Mouse (Mus musculus) neural tube, embryonic 14.5 days (tissue): ENCODE data around the gene Prdm11. TPM values are rescaled to one million over a fixed set of nuclear protein-coding genes. Genes with fewer than 3 reads are reported as not detected.
A peak's percentile ranks its signal among the peaks of the same experiment; 100 is the strongest.

Experiments used
- ATAC-seq: fragments of 200-750 bp; cut with Nextera tagmentation; 2 replicates; pipeline ENCODE4 v1.8.0; 2017; ENCODE audit warnings: low read depth, mild to moderate bottlenecking, moderate TSS enrichment, moderate library complexity
- H3K27ac ChIP-seq: fragments of 300-500 bp; sonication (generic); 2 replicates; pipeline ENCODE4 v1.5.1; 2014; ENCODE audit warnings: low read depth, mild to moderate bottlenecking, control low read depth, low read length, moderate library complexity, mixed read lengths
- H3K27me3 ChIP-seq: fragments of 300-500 bp; sonication (generic); 2 replicates; pipeline ENCODE4 v1.6.1; 2014; ENCODE audit warnings: low read length; ENCODE audit not compliant: control insufficient read depth, insufficient read depth
- H3K36me3 ChIP-seq: fragments of 300-500 bp; sonication (generic); 2 replicates; pipeline ENCODE4 v1.6.1; 2014; ENCODE audit warnings: low read length, mixed read lengths; ENCODE audit not compliant: control insufficient read depth, insufficient read depth
- H3K4me1 ChIP-seq: fragments of 300-500 bp; sonication (generic); 2 replicates; pipeline ENCODE4 v1.6.1; 2014; ENCODE audit warnings: low read length; ENCODE audit not compliant: control insufficient read depth, insufficient read depth
- H3K4me2 ChIP-seq: fragments of 300-500 bp; sonication (generic); 2 replicates; pipeline ENCODE4 v1.6.1; 2014; ENCODE audit warnings: mild to moderate bottlenecking, low read depth, low read length, control low read depth
- H3K4me3 ChIP-seq: fragments of 300-500 bp; sonication (generic); 2 replicates; pipeline ENCODE4 v1.5.1; 2014; ENCODE audit warnings: low read depth, low read length, control low read depth, mixed read lengths
- H3K9ac ChIP-seq: fragments of 300-500 bp; sonication (generic); replicated peaks from 2 replicates; pipeline ENCODE4 v1.6.1; 2014; ENCODE audit warnings: low read depth, mild to moderate bottlenecking, control low read depth, low read length, mixed read lengths
- H3K9me3 ChIP-seq: fragments of 300-500 bp; sonication (generic); 2 replicates; pipeline ENCODE4 v1.6.1; 2016; ENCODE audit warnings: low read length; ENCODE audit not compliant: control insufficient read depth
- WGBS: fragments of 180-500 bp; shearing (Covaris S2); extraction: QIAGEN DNeasy Blood & Tissue Kit; methylation state at CpG from one replicate; pipeline ENCODE4 v1.1.7; 2014; 5-methylcytosine and 5-hydroxymethylcytosine counted together
- polyA plus RNA-seq: library from polyadenylated mRNA; unstranded; fragments of >200 nt; fragmentation: Nextera tagmentation; extraction: Ambion mirVana; gene quantifications from 2 replicates; pipeline ENCODE4 v1.2.1, GENCODE M21; 2014

Gene Prdm11
- polyA plus RNA-seq, 1 experiment from 2014 or later: 1.8 TPM

GRCm38 (mm10) chr2:93039043-93039442 is 6.9 kb downstream of the Prdm11 start:
- 79% methylated on average over 3 of the region's 3 CpGs for WGBS
- no peaks in the 10 kb centered on the region for H3K36me3 ChIP-seq
- H3K9me3 ChIP-seq: no peaks in the 10 kb centered on the region
- H3K27me3 ChIP-seq: no peaks in the 10 kb centered on the region
- H3K4me3 ChIP-seq: no peak overlapping the region
- H3K9ac ChIP-seq: no peak overlapping the region
- H3K27ac ChIP-seq: no peak overlapping the region
- no peak for ATAC-seq
- no peaks in the 10 kb centered on the region for H3K4me1 ChIP-seq
- H3K4me2 ChIP-seq: no peak overlapping the region

- H3K4me2 ChIP-seq: no peak overlapping the region
- no peak overlapping the region for H3K9ac ChIP-seq
- peak; percentile 50; the same call in 1 of the 2 replicates for ATAC-seq
- no peak overlapping the region for H3K4me3 ChIP-seq
- no peaks in the 10 kb centered on the region for H3K9me3 ChIP-seq
- H3K36me3 ChIP-seq: no peaks in the 10 kb centered on the region
- H3K27me3 ChIP-seq: no peaks in the 10 kb centered on the region
- 0 out of 2 replicates have a peak, but pooled peaks cover 2% of the 10 kb centered on the region for H3K4me1 ChIP-seq
- H3K27ac ChIP-seq: no peak overlapping the region
- 42% methylated on average over 7 of the region's 7 CpGs for WGBS
Measured at GRCm38 (mm10) chr2:93035631-93036030, 10.3 kb downstream of the Prdm11 start.

- 64% methylated on average over 11 of the region's 11 CpGs for WGBS
- ATAC-seq: no peak
- H3K9ac ChIP-seq: no peak overlapping the region
- H3K27ac ChIP-seq: no peak overlapping the region
- H3K4me3 ChIP-seq: no peak overlapping the region
- peaks cover 9% of the 10 kb centered on the region; the same call in 1 of the 2 replicates for H3K4me1 ChIP-seq
- H3K36me3 ChIP-seq: no peaks in the 10 kb centered on the region
- no peaks in the 10 kb centered on the region for H3K9me3 ChIP-seq
- no peaks in the 10 kb centered on the region for H3K27me3 ChIP-seq
- H3K4me2 ChIP-seq: no peak overlapping the region
Measured at GRCm38 (mm10) chr2:93032651-93033050, 13.3 kb downstream of the Prdm11 start.

- Histone ChIP-seq H3K4me3 (no peak overlapping the region), H3K36me3 (no peaks in the 10 kb centered on the region), H3K4me1 (peaks cover 9% of the 10 kb centered on the region; the same call in 1 of the 2 replicates), H3K27ac (no peak overlapping the region), H3K27me3 (no peaks in the 10 kb centered on the region), H3K9ac (no peak overlapping the region), H3K9me3 (no peaks in the 10 kb centered on the region), H3K4me2 (no peak overlapping the region)
- WGBS: 58% methylated on average over 8 of the region's 8 CpGs
- ATAC-seq: no peak
Measured at GRCm38 (mm10) chr2:93032049-93032448, 13.9 kb downstream of the Prdm11 start.

- Histone ChIP-seq H3K27ac (no peak overlapping the region), H3K4me2 (no peak overlapping the region), H3K36me3 (no peaks in the 10 kb centered on the region), H3K27me3 (no peaks in the 10 kb centered on the region), H3K4me1 (peaks cover 9% of the 10 kb centered on the region; the same call in 1 of the 2 replicates), H3K4me3 (no peak overlapping the region), H3K9me3 (no peaks in the 10 kb centered on the region), H3K9ac (no peak overlapping the region)
- ATAC-seq: no peak
- 58% methylated on average over 9 of the region's 9 CpGs for WGBS
Measured at GRCm38 (mm10) chr2:93031021-93031420, 14.9 kb downstream of the Prdm11 start.

GRCm38 (mm10) chr2:93030101-93030500 is 15.9 kb downstream of the Prdm11 start:
- Histone ChIP-seq H3K36me3 (no peaks in the 10 kb centered on the region), H3K4me1 (peaks cover 9% of the 10 kb centered on the region; the same call in 1 of the 2 replicates), H3K27me3 (no peaks in the 10 kb centered on the region), H3K9me3 (no peaks in the 10 kb centered on the region), H3K9ac (no peak overlapping the region), H3K27ac (no peak overlapping the region), H3K4me2 (no peak overlapping the region), H3K4me3 (no peak overlapping the region)
- 66% methylated on average over 6 of the region's 6 CpGs for WGBS
- ATAC-seq: no peak

GRCm38 (mm10) chr2:93029267-93030060 is 16.5 kb downstream of the Prdm11 start:
- Histone ChIP-seq H3K4me3 (no peak overlapping the region), H3K4me1 (peaks cover 9% of the 10 kb centered on the region; the same call in 1 of the 2 replicates), H3K36me3 (no peaks in the 10 kb centered on the region), H3K27ac (no peak overlapping the region), H3K9ac (no peak overlapping the region), H3K4me2 (no peak overlapping the region), H3K27me3 (no peaks in the 10 kb centered on the region), H3K9me3 (no peaks in the 10 kb centered on the region)
- no peak for ATAC-seq
- WGBS: 46% methylated on average over 14 of the region's 14 CpGs

- no peaks in the 10 kb centered on the region for H3K27me3 ChIP-seq
- no peak overlapping the region for H3K4me2 ChIP-seq
- H3K9me3 ChIP-seq: no peaks in the 10 kb centered on the region
- H3K36me3 ChIP-seq: no peaks in the 10 kb centered on the region
- no peak overlapping the region for H3K27ac ChIP-seq
- ATAC-seq: no peak
- WGBS: 82% methylated on average over 6 of the region's 6 CpGs
- no peak overlapping the region for H3K9ac ChIP-seq
- H3K4me3 ChIP-seq: no peak overlapping the region
- peaks cover 9% of the 10 kb centered on the region; the same call in 1 of the 2 replicates for H3K4me1 ChIP-seq
Measured at GRCm38 (mm10) chr2:93028865-93029264, 17.1 kb downstream of the Prdm11 start.

- H3K4me1 ChIP-seq: peaks cover 9% of the 10 kb centered on the region; the same call in 1 of the 2 replicates
- H3K36me3 ChIP-seq: no peaks in the 10 kb centered on the region
- no peak overlapping the region for H3K4me2 ChIP-seq
- H3K27ac ChIP-seq: no peak overlapping the region
- H3K4me3 ChIP-seq: no peak overlapping the region
- no peaks in the 10 kb centered on the region for H3K27me3 ChIP-seq
- H3K9ac ChIP-seq: no peak overlapping the region
- WGBS: 96% methylated on average over 7 of the region's 7 CpGs
- ATAC-seq: no peak
- no peaks in the 10 kb centered on the region for H3K9me3 ChIP-seq
Measured at GRCm38 (mm10) chr2:93027713-93028112, 18.3 kb downstream of the Prdm11 start.
